Mouse (Mus musculus) CH12.LX (cell line): ENCODE measurements around the gene Ppbp. TPM values are rescaled to one million over a fixed set of nuclear protein-coding genes. Genes with fewer than 3 reads are reported as not detected.
"Not testable (repeated sequence)": the region's sequence is repeated elsewhere in the genome, so short reads cannot be mapped to it uniquely, and the experiment has no call there.

Experiments used
- DNase-seq: peaks from one replicate; pipeline ENCODE4 v3.0.0-alpha.2; 2013; ENCODE audit errors: extremely low read depth
- H3K27ac ChIP-seq: 2 replicates; pipeline ENCODE4 v1.5.1; 2012; ENCODE audit warnings: low read depth, mild to moderate bottlenecking, control low read depth, moderate library complexity; ENCODE audit not compliant: insufficient read depth
- H3K27me3 ChIP-seq: replicated peaks from 2 replicates; pipeline ENCODE3; 2012; ENCODE audit warnings: inconsistent platforms
- H3K36me3 ChIP-seq, 2 experiments: replicated peaks in 1 of 2; 2 replicates each; pipeline versions ENCODE3 to v1.6.1; 2012; ENCODE audit warnings: inconsistent platforms in 1 of 2, low read length in 1 of 2, mild to moderate bottlenecking in 1 of 2, mixed read lengths in 1 of 2, moderate library complexity in 1 of 2; ENCODE audit not compliant: control insufficient read depth in 1 of 2, insufficient read depth in 1 of 2
- H3K4me1 ChIP-seq, 2 experiments: 2 replicates each; pipeline ENCODE4 v1.6.1; 2012; ENCODE audit warnings: inconsistent platforms in 1 of 2, moderate library complexity in 1 of 2; ENCODE audit not compliant: insufficient read depth in 2 of 2, control insufficient read depth in 1 of 2
- H3K4me2 ChIP-seq: 2 replicates; pipeline ENCODE4 v1.6.1; 2012; ENCODE audit warnings: low read depth, mild to moderate bottlenecking, control low read depth; ENCODE audit not compliant: poor library complexity, insufficient read depth, severe bottlenecking
- H3K4me3 ChIP-seq, 3 experiments: fragments of 150-350 bp in 1 of 3; sonication (generic) in 1 of 3; replicated peaks in 1 of 3; 2 replicates each; pipeline versions ENCODE3 to v1.5.1; 2011 to 2012; ENCODE audit warnings: low read depth in 2 of 3, low read length in 2 of 3, mild to moderate bottlenecking in 2 of 3, moderate library complexity in 2 of 3, control low read depth in 1 of 3, improper control_type of control experiment in 1 of 3, inconsistent platforms in 1 of 3, mixed read lengths in 1 of 3; ENCODE audit not compliant: poor library complexity in 1 of 3
- H3K79me2 ChIP-seq: replicated peaks from 2 replicates; pipeline ENCODE4 v1.6.1; 2012; ENCODE audit warnings: mild to moderate bottlenecking, moderate library complexity; ENCODE audit not compliant: control insufficient read depth, poor library complexity, insufficient read depth, severe bottlenecking; ENCODE audit errors: extremely low read depth
- H3K9ac ChIP-seq: 2 replicates; pipeline ENCODE4 v1.6.1; 2012; ENCODE audit warnings: low read depth, mild to moderate bottlenecking, control low read depth, moderate library complexity; ENCODE audit not compliant: insufficient read depth
- H3K9me3 ChIP-seq: replicated peaks from 2 replicates; pipeline ENCODE3; 2012; ENCODE audit warnings: low read length, inconsistent platforms, mixed read lengths
- CHD1 ChIP-seq: IDR thresholded peaks from 2 replicates; pipeline ENCODE4 v1.6.1; 2012; ENCODE audit warnings: low read depth, low read length, improper control_type of control experiment, inconsistent platforms
- EP300 ChIP-seq: IDR thresholded peaks from 2 replicates; pipeline ENCODE4 v1.6.1; 2011; ENCODE audit warnings: low read length, improper control_type of control experiment
- ETS1 ChIP-seq: conservative IDR thresholded peaks from 2 replicates; pipeline ENCODE4 v1.6.1; 2012; ENCODE audit warnings: low read depth, mild to moderate bottlenecking, inconsistent platforms, low read length, improper control_type of control experiment, moderate library complexity
- KAT2A ChIP-seq: IDR thresholded peaks from 2 replicates; pipeline ENCODE4 v1.6.1; 2012; ENCODE audit warnings: low read length, improper control_type of control experiment, inconsistent platforms; ENCODE audit not compliant: insufficient replicate concordance
- MAX ChIP-seq: IDR thresholded peaks from 2 replicates; pipeline ENCODE4 v1.6.1; 2011; ENCODE audit warnings: low read length, improper control_type of control experiment
- MEF2A ChIP-seq: IDR thresholded peaks from 2 replicates; pipeline ENCODE4 v1.6.1; 2014; ENCODE audit warnings: low read depth, mild to moderate bottlenecking, inconsistent platforms, low read length, improper control_type of control experiment, borderline replicate concordance
- MXI1 ChIP-seq: IDR thresholded peaks from 2 replicates; pipeline ENCODE4 v1.6.1; 2011; ENCODE audit warnings: mild to moderate bottlenecking, low read depth, low read length, improper control_type of control experiment
- NELFE ChIP-seq: IDR thresholded peaks from 2 replicates; pipeline ENCODE4 v1.6.1; 2011; ENCODE audit warnings: low read depth, low read length, improper control_type of control experiment
- NRF1 ChIP-seq: IDR thresholded peaks from 2 replicates; pipeline ENCODE4 v1.6.1; 2014; ENCODE audit warnings: low read depth, mild to moderate bottlenecking, inconsistent platforms, low read length, improper control_type of control experiment, moderate library complexity
- POLR2A ChIP-seq: IDR thresholded peaks from 2 replicates; pipeline ENCODE4 v1.6.1; 2011; ENCODE audit warnings: low read depth, mild to moderate bottlenecking, improper control_type of control experiment, low read length
- POLR2AphosphoS2 ChIP-seq: IDR thresholded peaks from 2 replicates; pipeline ENCODE4 v1.6.1; 2011; ENCODE audit warnings: low read depth, low read length, improper control_type of control experiment
- RCOR1 ChIP-seq: conservative IDR thresholded peaks from 2 replicates; pipeline ENCODE4 v1.6.1; 2012; ENCODE audit warnings: low read depth, mild to moderate bottlenecking, inconsistent platforms, low read length, improper control_type of control experiment
- SMC3 ChIP-seq: IDR thresholded peaks from 2 replicates; pipeline ENCODE4 v1.6.1; 2011; ENCODE audit warnings: low read depth, low read length, improper control_type of control experiment
- ZC3H11A ChIP-seq: IDR thresholded peaks from 2 replicates; pipeline ENCODE4 v1.6.1; 2012; ENCODE audit warnings: low read depth, mild to moderate bottlenecking, inconsistent platforms, low read length, improper control_type of control experiment
- ZKSCAN1 ChIP-seq: IDR thresholded peaks from 2 replicates; pipeline ENCODE4 v1.6.1; 2012; ENCODE audit warnings: low read depth, inconsistent platforms, low read length, improper control_type of control experiment, borderline replicate concordance
- ZMIZ1 ChIP-seq: IDR thresholded peaks from 2 replicates; pipeline ENCODE4 v1.6.1; 2012; ENCODE audit warnings: low read depth, mild to moderate bottlenecking, inconsistent platforms, low read length, improper control_type of control experiment
- dilution Hi-C: fragments of 300-500 bp; cut with MboI; formaldehyde crosslinking; loops from 2 replicates; pipeline ENCODE4 v1.14.3; 2020; ENCODE audit warnings: low sequenced_read_pairs; ENCODE audit not compliant: extremely low pct_unique_long_range_greater_than_20kb, extremely low pct_ligation_motif_present
- in situ Hi-C: fragments of 300-500 bp; cut with MboI; formaldehyde crosslinking; loops from 3 replicates; pipeline ENCODE4 v1.14.3; 2019; ENCODE audit warnings: low sequenced_read_pairs, low pct_ligation_motif_present, low pct_unique_long_range_greater_than_20kb, mixed read lengths
- polyA plus RNA-seq: library from polyadenylated mRNA; unstranded; fragments of >175 nt; gene quantifications from 2 replicates; pipeline ENCODE4 v1.2.1, GENCODE M21; 2012; ENCODE audit warnings: low read depth; ENCODE audit not compliant: insufficient read length
- total RNA-seq, 2 experiments: library from RNA; depleted of rRNA; stranded (reverse); fragments of 300-350 nt in 1 of 2; fragments of >200 nt in 1 of 2; gene quantifications; 2 replicates each; pipeline ENCODE4 v1.2.3; 2012 to 2014

The Ppbp gene
- total and polyA plus RNA-seq, 3 experiments = not detected

DNA sequence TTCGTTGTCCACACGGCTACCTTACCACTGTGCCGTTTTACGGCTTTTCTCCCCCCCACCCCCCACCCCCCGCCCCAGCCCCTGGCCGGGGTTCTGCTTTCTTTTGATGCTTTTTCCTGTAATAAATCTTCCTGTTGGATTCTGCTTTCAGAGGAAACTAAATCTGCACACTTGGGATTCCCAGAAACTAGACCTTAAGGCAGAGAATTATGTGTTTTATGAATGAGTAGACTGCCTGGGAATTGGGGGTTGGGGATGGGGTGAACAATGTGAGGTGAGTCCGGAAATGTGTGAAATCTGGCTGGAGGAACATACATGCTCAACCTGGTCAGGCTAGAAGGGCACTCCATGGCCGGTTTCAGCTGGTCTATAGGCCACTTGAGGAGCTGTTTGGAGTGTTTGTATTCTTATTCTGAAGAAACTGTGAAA, 21.8 kb downstream of the Ppbp start:
- Histone ChIP-seq H3K79me2 (no peaks in the 10 kb centered on the region), H3K4me3 (no peak overlapping the region), H3K9me3 (no peaks in the 10 kb centered on the region), H3K4me1 (peaks cover 0 to 4% of the 10 kb centered on the region in 2 experiments; a peak in 2 of 4 replicates), H3K9ac (no peak overlapping the region), H3K27me3 (no peaks in the 10 kb centered on the region), H3K36me3 (no peaks in the 10 kb centered on the region), H3K27ac (no peak overlapping the region), H3K4me2 (no peak overlapping the region)
- DNase-seq = no peak
- in situ Hi-C loops = no loop called here
- dilution Hi-C loops = no loop called here
- TF ChIP-seq ZMIZ1 = no peak
- no peak for TF ChIP-seq CHD1
- no peak for TF ChIP-seq NELFE
- no peak for TF ChIP-seq ETS1
- no peak for TF ChIP-seq KAT2A
- no peak for TF ChIP-seq POLR2AphosphoS2
- TF ChIP-seq MAX = no peak
- TF ChIP-seq SMC3 = no peak
- no peak for TF ChIP-seq ZKSCAN1
- TF ChIP-seq MXI1 = no peak
- no peak for TF ChIP-seq RCOR1
- TF ChIP-seq POLR2A = no peak
- no peak for TF ChIP-seq NRF1
- TF ChIP-seq MEF2A = no peak
- no peak for TF ChIP-seq EP300
- no peak for TF ChIP-seq ZC3H11A

DNA sequence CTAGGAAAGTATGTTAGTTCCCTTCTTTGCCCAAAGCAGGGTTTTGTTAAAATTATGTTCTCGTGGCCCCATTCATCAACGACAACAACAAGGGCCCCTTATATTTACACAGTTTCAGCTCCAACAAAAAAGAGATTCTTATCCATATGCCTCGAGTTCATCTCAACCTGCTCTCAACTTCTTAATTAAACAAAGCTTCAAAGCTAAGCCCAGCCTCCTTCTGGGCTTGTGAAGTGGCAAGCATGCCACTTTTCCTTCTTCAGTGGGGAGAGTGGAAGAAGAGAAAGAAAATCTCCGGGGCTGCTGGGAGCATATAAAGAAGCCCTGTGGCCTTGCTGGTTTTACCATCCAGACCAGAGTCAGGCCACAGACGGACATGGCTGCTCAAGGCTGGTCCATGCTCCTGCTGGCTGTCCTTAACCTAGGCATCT, 25.9 kb downstream of the Ppbp start, which contains the start of gene Cxcl15:
Gene Cxcl15, plus strand, starts transcription at position 340 of the 431 bp plus-strand sequence.
- H3K79me2 ChIP-seq = no peaks in the 10 kb centered on the region
- in situ Hi-C loops = no loop called here
- H3K4me3 ChIP-seq = no peak within 1 kb of the TSS
- H3K9ac ChIP-seq = no peak within 1 kb of the TSS
- no peaks in the 10 kb centered on the region for H3K36me3 ChIP-seq
- H3K4me2 ChIP-seq = no peak within 1 kb of the TSS
- H3K27me3 ChIP-seq = no peaks in the 10 kb centered on the region
- H3K9me3 ChIP-seq = no peaks in the 10 kb centered on the region
- DNase-seq = no peak
- TF ChIP-seq RCOR1 = no peak
- dilution Hi-C loops = no loop called here
- H3K4me1 ChIP-seq = no peaks in the 10 kb centered on the region
- no peak within 1 kb of the TSS for H3K27ac ChIP-seq

DNA sequence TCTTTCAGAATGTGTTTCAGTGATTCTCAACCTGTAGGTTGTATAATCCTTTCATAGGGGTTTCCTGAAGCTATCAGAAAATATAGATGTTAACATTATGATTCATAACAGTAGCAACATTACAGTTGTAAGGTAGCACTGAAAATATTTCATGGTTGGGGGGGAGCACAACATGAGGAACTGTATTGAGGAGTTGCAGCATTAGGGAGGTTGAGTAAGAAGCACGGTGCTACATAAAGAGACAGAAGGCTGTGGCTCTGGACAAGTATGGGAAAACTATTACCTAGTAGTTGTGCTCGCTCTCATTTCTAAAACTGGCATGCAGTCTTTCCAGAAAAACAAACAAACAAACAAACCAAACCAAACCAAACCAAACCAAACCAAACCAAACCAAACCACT, 27.1 kb downstream of the Ppbp start:
- DNase-seq, dilution Hi-C loops, H3K4me2 ChIP-seq, H3K4me1 ChIP-seq, H3K79me2 ChIP-seq, H3K27me3 ChIP-seq, H3K4me3 ChIP-seq, H3K9me3 ChIP-seq, H3K9ac ChIP-seq, H3K36me3 ChIP-seq, in situ Hi-C loops, H3K27ac ChIP-seq: not testable (repeated sequence)
